Mouse (Mus musculus) splenic B cell, adult 2 months (primary cell): ENCODE data around the gene Add1.

ENCODE experiments used
- DNase-seq: peaks from one replicate; pipeline ENCODE4 v3.0.0-alpha.2; 2011; ENCODE audit warnings: low read depth, low spot score
- H3K27me3 ChIP-seq: 2 replicates; pipeline ENCODE4 v1.6.1; 2012; ENCODE audit warnings: mild to moderate bottlenecking, low read length, moderate library complexity, mixed read lengths; ENCODE audit not compliant: control insufficient read depth, poor library complexity, insufficient read depth, severe bottlenecking
- H3K36me3 ChIP-seq: 2 replicates; pipeline ENCODE4 v1.6.1; 2012; ENCODE audit warnings: mild to moderate bottlenecking, low read length, moderate library complexity, mixed read lengths; ENCODE audit not compliant: control insufficient read depth, poor library complexity, insufficient read depth, severe bottlenecking

Add1 gene

DNA sequence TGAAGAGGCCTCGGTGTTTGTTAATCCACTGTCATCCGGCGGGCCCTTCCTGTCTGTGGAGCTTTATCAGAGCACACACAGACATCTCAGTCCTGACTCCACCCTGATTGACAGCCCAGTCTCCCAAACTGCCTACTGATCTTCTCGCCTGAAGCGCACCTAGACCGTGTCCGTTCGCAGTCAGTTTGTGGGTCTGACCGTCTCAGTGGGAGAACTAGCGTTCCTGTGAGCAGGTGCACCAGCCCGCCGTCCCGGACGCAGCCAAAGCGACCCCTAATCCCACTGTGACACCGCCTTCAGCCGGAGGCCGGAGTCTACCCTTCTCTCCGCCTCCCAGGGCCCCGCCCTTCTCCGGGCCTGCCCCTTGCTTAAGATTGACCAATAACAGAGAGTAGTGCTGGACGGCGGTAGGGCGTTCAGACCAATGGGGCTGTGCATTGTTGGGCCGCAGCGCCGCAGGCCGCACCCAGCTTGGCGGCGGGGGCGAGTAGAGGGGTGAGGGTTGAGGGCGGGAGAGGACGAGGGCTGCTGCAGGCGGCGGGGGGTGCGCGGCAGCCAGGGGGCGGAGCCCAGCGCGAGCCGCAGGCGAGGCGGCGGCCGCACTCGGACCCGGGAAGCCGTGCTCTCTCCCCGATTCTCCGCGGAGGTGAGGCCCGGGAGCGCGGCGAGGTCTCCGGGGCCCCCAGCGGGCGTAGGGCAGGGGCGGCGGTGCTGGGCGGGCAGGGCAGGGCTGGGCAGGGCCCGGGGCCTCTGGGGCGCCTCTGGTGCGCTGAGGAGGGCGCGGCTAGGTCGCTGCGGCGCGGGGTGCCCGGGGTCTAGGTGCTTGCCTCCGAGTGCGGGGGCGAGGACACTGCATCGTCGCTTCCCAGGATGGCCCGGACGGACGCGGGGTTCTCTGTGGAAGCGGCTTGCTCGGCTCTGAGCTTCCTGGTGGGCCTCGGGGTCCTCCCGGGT lies at the start of gene Add1:
TSS of gene Add1 (plus strand) at position 397 of the 954 bp plus-strand sequence.
- Histone ChIP-seq H3K36me3 (no peaks in the 10 kb centered on the region), H3K27me3 (no peaks in the 10 kb centered on the region)
- DNase-seq = peak; percentile 98

GRCm38 (mm10) chr5:34523958-34524485 lies 49.4 kb upstream of the Add1 start:
- DNase-seq = peak; percentile 78
- H3K27me3 ChIP-seq = no peaks in the 10 kb centered on the region
- H3K36me3 ChIP-seq = no peaks in the 10 kb centered on the region

GRCm38 (mm10) chr5:34524511-34524910 lies 49.0 kb upstream of the Add1 start:
- DNase-seq = no peak
- no peaks in the 10 kb centered on the region for H3K36me3 ChIP-seq
- H3K27me3 ChIP-seq = no peaks in the 10 kb centered on the region

DNA sequence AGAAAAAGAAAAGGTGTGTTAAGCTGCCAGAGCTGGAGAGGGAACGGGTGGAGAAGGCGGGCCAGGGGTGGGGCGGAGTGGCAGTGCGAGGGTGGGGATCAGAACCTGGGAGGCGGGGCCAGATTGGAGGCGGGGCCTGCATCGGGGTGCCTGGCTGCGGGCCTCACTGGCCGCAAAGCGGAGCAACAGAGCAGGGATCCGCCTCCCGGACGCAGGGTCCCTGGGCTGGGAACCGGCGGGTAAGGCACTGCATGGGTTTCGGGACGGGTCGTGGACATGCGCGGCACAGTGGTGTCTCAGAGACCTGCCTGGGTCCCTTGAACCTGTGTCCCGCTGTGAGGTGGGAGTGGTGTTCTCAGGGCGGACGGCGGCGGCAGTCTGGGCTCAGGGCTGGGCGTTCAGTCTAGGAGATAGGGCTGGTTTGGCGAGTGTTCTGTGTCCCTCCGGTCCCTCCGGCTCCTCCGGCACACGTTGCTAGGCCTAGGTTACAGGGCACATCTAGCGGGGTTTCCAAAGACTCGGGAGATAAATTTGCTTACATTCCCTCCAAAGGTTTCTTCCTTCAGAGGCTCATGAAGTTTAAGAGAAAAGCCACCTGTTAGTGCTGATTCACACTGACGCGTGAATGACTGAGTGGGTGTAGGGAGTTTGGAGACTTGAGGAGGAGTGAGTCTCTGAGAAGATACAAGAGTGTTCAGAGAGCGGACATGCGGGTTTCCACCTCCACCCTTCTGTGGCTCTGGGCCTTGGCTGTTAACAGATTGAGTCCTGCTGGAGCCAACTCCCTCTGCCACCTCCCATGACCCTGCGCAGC lies 47.6 kb upstream of the Add1 start, which contains the start of gene Sh3bp2:
TSS of gene Sh3bp2 (plus strand) at position 176 of the 814 bp plus-strand sequence.
- Histone ChIP-seq H3K27me3 (no peaks in the 10 kb centered on the region), H3K36me3 (no peaks in the 10 kb centered on the region)
- peak; percentile 94 for DNase-seq

DNA sequence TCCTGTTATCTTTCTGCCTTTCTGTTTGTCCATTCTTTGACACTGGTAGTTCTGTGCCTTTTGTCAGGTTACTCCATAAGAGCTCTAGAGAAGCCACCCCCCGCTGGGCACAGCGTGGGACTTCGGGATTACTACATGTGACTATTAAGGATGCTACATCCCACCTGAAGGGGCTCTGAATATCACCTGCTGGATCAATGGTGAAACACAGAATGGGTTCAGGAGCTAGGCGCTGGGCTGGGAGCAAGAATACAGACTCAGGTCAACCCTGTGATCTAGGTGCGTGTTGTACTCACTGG lies 47.0 kb upstream of the Add1 start:
- Histone ChIP-seq H3K27me3 (no peaks in the 10 kb centered on the region), H3K36me3 (no peaks in the 10 kb centered on the region; the same call in 1 of the 2 replicates)
- no peak for DNase-seq

- no peaks in the 10 kb centered on the region; the same call in 1 of the 2 replicates for H3K36me3 ChIP-seq
- DNase-seq = no peak
- H3K27me3 ChIP-seq = no peaks in the 10 kb centered on the region
Measured at GRCm38 (mm10) chr5:34527352-34527751, 46.1 kb upstream of the Add1 start.

DNA sequence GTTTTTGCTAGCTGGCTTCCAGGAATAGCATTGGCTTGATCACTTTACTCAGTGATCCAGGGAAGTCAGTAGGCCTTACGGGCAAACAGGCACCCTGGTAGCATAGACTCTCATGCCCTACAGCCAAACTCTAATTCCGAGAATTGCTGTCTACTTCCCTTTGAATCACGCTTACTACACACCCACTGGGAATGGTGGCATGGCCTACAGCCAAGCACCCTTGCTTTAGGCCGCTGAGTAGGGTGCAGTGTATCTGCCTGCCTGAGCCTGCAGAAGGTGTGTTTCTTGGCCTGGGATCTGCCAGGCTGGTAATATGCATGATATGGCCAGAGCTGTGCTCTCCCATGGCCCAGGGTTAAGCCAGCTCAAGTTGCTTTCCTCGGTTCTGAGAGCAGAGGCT lies 44.7 kb upstream of the Add1 start:
- Histone ChIP-seq H3K36me3 (peaks cover 2% of the 10 kb centered on the region), H3K27me3 (no peaks in the 10 kb centered on the region)
- no peak for DNase-seq

DNA sequence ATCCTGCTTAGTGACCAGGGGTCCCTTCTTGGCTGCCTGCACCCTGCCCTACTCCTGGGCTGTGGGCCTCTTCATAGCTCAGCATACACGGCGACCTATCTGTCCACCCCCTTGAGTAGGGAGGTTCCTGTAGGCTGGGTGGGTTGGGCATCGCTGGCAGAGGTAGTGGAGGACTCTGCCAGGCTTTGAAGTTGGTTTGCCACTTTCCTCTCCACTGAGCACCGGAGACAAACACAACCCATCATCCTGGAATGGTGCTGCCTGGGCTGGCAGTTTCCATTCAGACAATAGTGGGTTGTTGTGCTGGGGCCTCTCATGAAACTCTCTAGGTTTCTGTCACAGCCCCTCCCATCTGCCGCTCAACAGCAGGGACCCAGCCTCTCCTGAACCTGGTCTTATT lies 43.3 kb upstream of the Add1 start:
- no peak for DNase-seq
- peaks cover 4% of the 10 kb centered on the region for H3K36me3 ChIP-seq
- H3K27me3 ChIP-seq = no peaks in the 10 kb centered on the region

DNA sequence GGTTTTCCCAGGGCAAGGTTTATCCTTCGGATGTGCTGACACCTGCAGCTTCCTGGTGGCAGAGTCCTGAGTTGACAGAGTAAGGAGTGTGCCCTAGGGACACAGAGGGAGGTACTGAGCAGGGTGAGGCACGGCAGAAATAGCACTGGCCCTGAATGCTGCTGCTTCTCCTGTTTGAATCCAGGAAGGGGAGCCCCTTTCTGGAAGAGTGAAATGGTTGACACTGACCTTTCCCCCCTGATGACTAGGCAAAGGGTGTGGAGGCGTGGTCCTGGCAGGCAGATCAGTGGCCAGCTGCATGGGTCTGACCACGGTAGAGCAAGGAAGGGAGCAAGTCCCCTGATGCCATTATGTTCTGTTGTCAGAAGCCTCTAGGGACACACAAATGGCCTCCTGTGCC lies 42.8 kb upstream of the Add1 start:
- no peak for DNase-seq
- no peaks in the 10 kb centered on the region for H3K27me3 ChIP-seq

DNA sequence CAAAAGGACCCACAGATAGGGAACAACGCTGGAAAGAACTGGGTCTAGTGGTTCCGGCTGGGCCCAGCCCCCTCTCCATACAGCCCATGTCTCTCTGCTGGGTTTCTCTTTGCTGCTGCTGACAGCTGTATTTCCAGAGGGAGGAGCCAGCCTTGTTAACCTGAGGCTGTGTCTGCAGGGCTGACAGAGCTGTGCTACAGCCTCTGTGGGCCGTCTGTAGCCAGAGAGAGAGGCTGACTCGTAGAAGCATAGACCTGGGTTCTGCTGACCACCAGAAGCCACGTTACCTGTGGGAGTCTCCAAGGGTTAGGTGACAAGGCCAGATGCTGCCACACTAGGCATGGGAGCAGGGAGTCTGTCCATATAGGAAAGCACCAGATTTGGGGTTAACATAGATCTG lies 40.4 kb upstream of the Add1 start:
- no peak for DNase-seq
- Histone ChIP-seq H3K27me3 (no peaks in the 10 kb centered on the region), H3K36me3 (peaks cover 4% of the 10 kb centered on the region)

More for the DNA sequence above, 42.8 kb upstream of the Add1 start:
- H3K36me3 ChIP-seq = peaks cover 4% of the 10 kb centered on the region

- Histone ChIP-seq H3K36me3 (peaks cover 4% of the 10 kb centered on the region), H3K27me3 (no peaks in the 10 kb centered on the region)
- no peak for DNase-seq
Measured at GRCm38 (mm10) chr5:34533820-34534219, 39.6 kb upstream of the Add1 start.

GRCm38 (mm10) chr5:34534776-34535581 lies 38.5 kb upstream of the Add1 start:
- Histone ChIP-seq H3K36me3 (peaks cover 4% of the 10 kb centered on the region), H3K27me3 (no peaks in the 10 kb centered on the region)
- no peak for DNase-seq

DNA sequence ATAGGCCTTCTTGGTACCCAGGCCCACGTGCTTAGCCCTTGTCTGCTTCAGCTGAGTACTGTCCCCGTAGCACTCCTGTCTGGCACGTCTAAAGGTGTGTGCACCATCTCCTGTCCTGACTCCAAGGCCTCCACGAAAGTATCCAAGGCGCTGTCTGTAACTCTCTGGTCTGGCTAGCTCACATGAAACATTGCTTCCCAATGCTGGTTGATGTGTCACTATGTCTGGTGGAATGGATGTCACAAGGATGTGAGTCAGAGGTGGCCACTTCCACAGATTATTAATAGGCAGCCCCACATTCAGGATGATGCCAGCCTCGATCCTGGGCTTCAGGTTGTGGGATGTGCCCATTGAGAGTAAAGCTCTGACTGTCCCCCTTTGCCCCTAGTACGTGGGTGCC lies 37.6 kb upstream of the Add1 start:
- Histone ChIP-seq H3K36me3 (peaks cover 4% of the 10 kb centered on the region), H3K27me3 (no peaks in the 10 kb centered on the region)
- no peak for DNase-seq

DNA sequence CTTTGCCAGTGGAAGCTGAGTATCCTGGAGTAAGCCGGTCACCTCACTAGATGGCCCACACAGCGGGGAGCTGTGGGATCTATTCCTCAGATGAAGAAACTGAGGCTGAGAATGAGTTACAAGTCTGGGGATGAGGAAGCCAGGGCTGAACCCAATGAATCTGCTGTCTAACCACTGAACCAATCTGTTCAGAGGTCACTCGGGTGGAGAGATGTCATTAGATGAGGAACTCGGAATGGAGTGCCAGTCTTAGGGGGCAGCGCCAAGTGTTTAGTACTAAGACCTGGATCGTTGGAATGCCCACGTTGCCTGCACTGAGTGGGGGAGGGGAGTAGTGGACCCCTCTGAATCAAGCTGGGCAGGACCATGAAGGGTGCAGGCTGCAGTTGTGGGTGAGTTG lies 35.4 kb upstream of the Add1 start:
- Histone ChIP-seq H3K36me3 (peaks cover 4% of the 10 kb centered on the region; the same call in 1 of the 2 replicates), H3K27me3 (no peaks in the 10 kb centered on the region)
- DNase-seq = no peak
